Comparison of ENCODE assay signal across 8 mouse cellular contexts in the genomic region with DNA sequence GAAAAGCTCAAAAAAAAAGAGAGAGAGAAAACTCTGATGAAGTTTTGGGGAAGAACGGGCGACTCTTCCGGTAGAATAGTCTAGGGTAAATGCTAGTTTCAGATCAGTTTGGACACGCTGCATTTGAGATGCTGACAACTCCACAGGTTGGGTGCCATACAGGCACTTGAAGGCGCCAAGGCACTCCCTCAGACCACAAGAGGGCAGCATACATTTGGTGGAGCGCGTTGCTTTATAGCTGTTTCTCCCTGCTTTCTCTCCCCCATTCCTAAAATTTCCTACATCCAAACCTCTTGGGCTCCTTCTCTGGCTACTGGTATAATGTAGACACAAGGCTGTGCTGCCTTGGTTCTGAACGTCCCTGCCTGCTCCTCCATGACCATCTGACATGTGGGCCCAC. TPM values are rescaled to one million over a fixed set of nuclear protein-coding genes. Genes with fewer than 3 reads are reported as not detected.
DNase-seq lines count a peak whose midpoint lies in the region; ATAC-seq lines count a peak whose summit lies in the region.

No protein-coding gene starts in this region.

- ATAC-seq in inflammation-experienced regulatory T-cells, adult 6 months, result peak; percentile 50
- ATAC-seq in megakaryocyte progenitor cell, adult 5-6 weeks (replicated peaks; ENCODE audit: poor library complexity), result peak; percentile 63

- intact Hi-C loops in left cerebral cortex, postnatal 36 days (cut with DNase I), result loop anchor here (1.0 kb wide), 1 partner anchor 26 kb away; no protein-coding TSS in a partner anchor

- peak; percentile 81 for DNase-seq in right cerebral cortex, adult 18-20 months
- no peak for DNase-seq in right cerebral cortex, postnatal 36 days (ENCODE audit: low spot score in 2 of 2)
- peak; percentile 78 for DNase-seq in cerebellum, adult 9-11 months
- peak; percentile 59 to 65 for DNase-seq in frontal cortex, postnatal 14 days (ENCODE audit: low spot score in 2 of 2)
- peak; percentile 65 to 72 for DNase-seq in left cerebral cortex, postnatal 36 days (ENCODE audit: low spot score in 2 of 2)
- DNase-seq in spleen, adult 12 weeks (ENCODE audit: low spot score), result peak; percentile 40

RNA-seq across cellular contexts. Expression of a gene that starts 0.9 kb away (rescaled TPM):
- 10 to 100 TPM; 51.3 to 65.6 (median 54.5) TPM for polyA plus RNA-seq in inflammation-experienced regulatory T-cells, adult 6 months (2017; shearing (Covaris generic))
- total RNA-seq in left cerebral cortex, postnatal 36 days (2021), result 10 to 100 TPM; 27.8 to 33.2 TPM
- 17.5 and 24.4 TPM in 2 replicates for total RNA-seq in megakaryocyte progenitor cell, adult 5-6 weeks (2015)
- total RNA-seq in megakaryocyte progenitor cell, adult 5-6 weeks (2017), result 22.5 and 23.0 TPM in 2 replicates

RNA-seq across cellular contexts. Expression of a gene that starts 8.7 kb away (rescaled TPM):
- 100 to 1,000 TPM in 1 of 3 experiments, 10 to 100 TPM in 2; 88.8 to 122 (median 95.5) TPM for polyA plus RNA-seq in inflammation-experienced regulatory T-cells, adult 6 months (2017; shearing (Covaris generic))
- 100 to 1,000 TPM; 159 to 187 TPM for total RNA-seq in left cerebral cortex, postnatal 36 days (2021)
- 57.9 and 75.6 TPM in 2 replicates for total RNA-seq in megakaryocyte progenitor cell, adult 5-6 weeks (2015)
- 73.4 and 94.6 TPM in 2 replicates for total RNA-seq in megakaryocyte progenitor cell, adult 5-6 weeks (2017)

RNA-seq across cellular contexts. Expression of a gene that starts 14.5 kb away (rescaled TPM):
- 10 to 100 TPM in 1 of 3 experiments, 1 to 10 TPM in 2; 4.0 to 13.8 (median 7.7) TPM for polyA plus RNA-seq in inflammation-experienced regulatory T-cells, adult 6 months (2017; shearing (Covaris generic))
- total RNA-seq in left cerebral cortex, postnatal 36 days (2021), result 10 to 100 TPM; 35.6 to 39.2 TPM
- total RNA-seq in megakaryocyte progenitor cell, adult 5-6 weeks (2015), result 28.2 and 46.9 TPM in 2 replicates
- total RNA-seq in megakaryocyte progenitor cell, adult 5-6 weeks (2017), result 132 and 149 TPM in 2 replicates

RNA-seq across cellular contexts. Expression of a gene that starts 16.7 kb away (rescaled TPM):
- not detected for polyA plus RNA-seq in inflammation-experienced regulatory T-cells, adult 6 months (2017; shearing (Covaris generic))
- total RNA-seq in left cerebral cortex, postnatal 36 days (2021), result under 1 TPM in 1 of 2 experiments, not detected in 1; 0.36 TPM
- not detected in 2 replicates for total RNA-seq in megakaryocyte progenitor cell, adult 5-6 weeks (2015)
- total RNA-seq in megakaryocyte progenitor cell, adult 5-6 weeks (2017), result not detected in 2 replicates

RNA-seq across cellular contexts. Expression of a gene that starts 17.4 kb away (rescaled TPM):
- not detected for polyA plus RNA-seq in inflammation-experienced regulatory T-cells, adult 6 months (2017; shearing (Covaris generic))
- 100 to 1,000 TPM; 106 to 115 TPM for total RNA-seq in left cerebral cortex, postnatal 36 days (2021)
- not detected in 2 replicates for total RNA-seq in megakaryocyte progenitor cell, adult 5-6 weeks (2015)
- not detected in 2 replicates for total RNA-seq in megakaryocyte progenitor cell, adult 5-6 weeks (2017)

Comparison
In these comparisons a context has a peak if more than half of its experiments do, and no peak if none do; other contexts are left out.
1. DNase-seq: peak in right cerebral cortex, adult 18-20 months (single experiment), cerebellum, adult 9-11 months (single experiment), frontal cortex, postnatal 14 days (2 of 2), left cerebral cortex, postnatal 36 days (2 of 2) and spleen, adult 12 weeks (single experiment); none in right cerebral cortex, postnatal 36 days (0 of 2).